Mouse (Mus musculus) large intestine, adult 2 months (tissue): ENCODE data around the gene Chga. TPM values are rescaled to one million over a fixed set of nuclear protein-coding genes. Genes with fewer than 3 reads are reported as not detected.

Source experiments
- DNase-seq: peaks from one replicate; pipeline ENCODE4 v3.0.0-alpha.2; 2012; ENCODE audit warnings: low read depth, low spot score
- WGBS: fragments of 180-500 bp; shearing (Covaris S2); methylation state at CpG from one replicate; pipeline ENCODE4 v1.1.7; 2018; 5-methylcytosine and 5-hydroxymethylcytosine counted together
- polyA plus RNA-seq: library from polyadenylated mRNA; depleted of rRNA; stranded (reverse); fragments of >200 nt; gene quantifications from 2 replicates; pipeline ENCODE4 v1.2.3, GENCODE M21; 2012

Chga gene
- polyA plus RNA-seq, 1 experiment = 32.2 TPM

DNA sequence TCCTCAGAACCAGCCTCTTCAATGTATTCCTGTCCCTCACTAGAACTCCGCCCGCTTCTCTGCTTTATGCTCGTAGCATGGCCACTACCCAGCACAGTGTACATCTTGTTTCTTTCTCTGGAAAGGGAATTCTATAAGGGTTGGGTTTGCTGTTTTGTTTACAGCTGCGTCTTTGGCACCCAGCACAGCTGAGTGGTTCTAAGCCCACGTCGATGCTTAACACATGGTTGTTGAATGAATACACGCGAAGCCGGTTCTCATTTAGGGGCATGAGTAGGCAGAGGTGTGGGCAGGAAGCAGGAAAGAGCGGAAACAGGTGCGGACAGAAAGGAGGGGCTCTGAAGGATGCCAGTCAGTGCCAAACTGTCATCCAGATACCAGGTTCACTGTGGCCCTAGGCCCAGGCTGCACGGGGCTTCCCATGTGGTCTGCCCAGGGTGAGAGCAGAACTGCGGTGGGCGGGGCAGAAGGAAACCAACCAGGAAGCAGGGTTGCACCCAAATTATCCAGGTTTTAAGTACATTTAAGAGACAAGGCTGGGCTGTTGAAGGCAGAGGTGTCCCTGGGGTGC lies 979 bp upstream of the Chga start:
- DNase-seq = no peak
- 70% methylated on average over 14 of the region's 14 CpGs for WGBS

DNA sequence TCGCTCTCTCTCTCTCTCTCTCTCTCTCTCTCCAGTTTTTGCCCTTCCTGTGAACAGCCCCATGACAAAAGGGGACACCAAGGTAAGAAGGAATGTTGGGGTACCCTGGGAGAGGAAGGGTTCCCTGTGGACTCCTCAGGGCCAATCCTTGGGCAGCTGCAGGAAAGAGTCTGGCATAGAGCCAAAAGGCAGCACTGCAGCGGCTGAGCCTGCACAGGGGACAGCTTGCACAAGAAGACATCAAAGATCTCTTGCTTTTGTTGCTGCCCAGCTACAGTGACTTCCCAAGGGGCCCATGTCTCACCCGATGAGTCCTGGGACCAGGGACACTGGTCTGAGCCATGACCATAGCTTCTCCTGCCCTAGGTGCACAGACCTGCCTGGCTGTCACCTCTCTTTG lies 1.1 kb downstream of the Chga start:
- no peak for DNase-seq
- WGBS = 59% methylated on average over 3 of the region's 3 CpGs

DNA sequence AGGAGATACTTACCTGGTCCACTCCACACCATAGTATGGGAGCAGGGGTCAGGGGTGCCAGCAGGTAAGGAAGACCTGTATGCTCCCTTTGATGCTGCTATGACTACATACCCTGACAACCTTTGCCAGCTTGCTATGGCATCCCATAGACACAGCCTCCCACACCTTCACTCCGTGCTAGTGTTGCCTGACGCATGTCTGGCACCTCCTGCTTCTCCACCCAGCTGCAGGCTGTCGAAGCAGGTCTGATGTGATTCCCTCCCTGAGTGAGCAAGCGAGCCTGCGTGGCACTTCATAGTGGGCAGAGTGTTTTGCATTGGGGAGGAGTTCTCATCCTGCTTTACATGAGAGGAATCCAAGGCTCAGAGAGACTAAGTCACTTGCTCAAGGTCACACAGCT lies 2.6 kb downstream of the Chga start:
- DNase-seq = no peak
- 82% methylated on average over 5 of the region's 5 CpGs for WGBS

DNA sequence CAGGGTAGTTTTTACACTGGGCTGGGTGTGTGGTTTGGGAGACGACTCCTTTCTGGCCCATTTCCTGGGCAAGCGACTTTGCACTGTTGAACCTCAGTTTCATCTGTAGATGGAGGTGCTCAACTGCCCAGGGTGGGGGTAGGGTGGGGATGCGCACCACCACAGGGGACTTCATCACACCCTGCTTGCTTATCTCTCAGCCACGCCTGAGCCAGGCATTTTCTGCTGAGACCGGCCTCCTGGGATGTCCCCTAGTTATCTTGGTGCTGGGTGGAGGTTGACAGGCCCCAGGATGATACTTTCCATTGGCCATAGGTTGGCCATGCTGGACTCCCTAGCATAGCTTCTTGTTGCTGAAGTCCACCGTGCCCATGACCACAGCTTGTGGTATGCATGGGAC lies 10.3 kb downstream of the Chga start:
- no peak for DNase-seq
- 51% methylated on average over 6 of the region's 6 CpGs for WGBS

DNA sequence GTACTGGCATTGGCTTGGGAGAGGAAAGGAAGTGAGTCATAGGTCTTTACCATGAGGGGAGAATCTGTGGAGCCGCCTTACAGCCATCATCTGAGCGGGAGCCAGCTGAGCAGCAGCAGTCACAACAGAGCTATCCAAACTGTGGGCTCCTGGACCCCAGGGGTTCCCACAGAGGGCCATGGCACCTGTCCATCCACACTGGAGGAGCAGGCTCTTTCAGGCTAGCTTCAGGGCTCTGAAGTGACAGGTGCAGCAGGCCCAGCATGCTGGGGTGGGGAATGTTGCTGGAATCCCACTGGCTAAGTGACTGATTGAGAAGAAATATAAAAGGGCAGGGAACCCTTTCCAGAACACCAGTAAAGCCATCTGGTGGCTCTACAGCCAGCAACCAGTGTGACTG lies 12.2 kb downstream of the Chga start:
- WGBS = 62% methylated on average over 2 of the region's 2 CpGs
- no peak for DNase-seq

DNA sequence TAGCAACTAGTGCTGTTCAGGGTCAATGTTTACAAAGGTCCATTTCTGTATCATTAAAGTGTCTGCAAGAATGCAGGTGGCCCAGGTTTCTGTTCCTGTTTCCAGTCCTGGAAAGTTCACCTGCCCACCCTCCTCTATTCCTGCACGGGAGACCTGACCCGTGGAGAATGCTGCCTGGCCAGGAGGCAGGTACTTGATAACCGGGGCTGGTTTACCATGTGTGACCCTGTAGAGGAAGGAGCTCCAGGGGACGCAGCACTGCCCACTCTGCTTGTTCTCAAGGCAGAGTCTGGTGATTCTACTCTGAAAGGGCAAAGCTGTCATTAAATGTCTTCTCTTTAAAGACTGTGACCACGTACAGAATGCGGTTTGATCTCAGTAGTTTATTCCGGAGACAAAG lies 13.4 kb downstream of the Chga start:
- no peak for DNase-seq
- WGBS = 66% methylated on average over 7 of the region's 7 CpGs

DNA sequence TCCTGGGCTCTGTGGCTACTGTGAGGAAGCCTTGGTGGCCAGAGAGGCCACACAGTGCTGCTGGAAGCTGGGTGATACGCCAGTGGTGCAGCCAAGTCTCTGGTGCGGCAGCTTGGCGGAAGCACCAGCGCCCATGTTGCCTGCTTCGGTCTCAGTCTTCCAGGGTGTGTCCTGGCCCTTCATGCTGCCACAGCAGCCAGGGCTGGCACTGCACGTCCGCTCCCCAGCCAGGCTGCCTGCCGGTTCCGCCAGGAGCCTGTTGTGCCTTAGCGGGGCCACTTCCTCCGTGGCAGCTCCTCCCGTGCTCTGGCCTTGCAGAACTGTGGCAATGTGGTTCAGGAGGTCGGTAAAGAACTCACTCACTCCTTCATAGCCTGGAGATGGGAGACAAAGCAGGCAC lies 15.3 kb downstream of the Chga start:
- DNase-seq = no peak
- WGBS = 85% methylated on average over 13 of the region's 13 CpGs

DNA sequence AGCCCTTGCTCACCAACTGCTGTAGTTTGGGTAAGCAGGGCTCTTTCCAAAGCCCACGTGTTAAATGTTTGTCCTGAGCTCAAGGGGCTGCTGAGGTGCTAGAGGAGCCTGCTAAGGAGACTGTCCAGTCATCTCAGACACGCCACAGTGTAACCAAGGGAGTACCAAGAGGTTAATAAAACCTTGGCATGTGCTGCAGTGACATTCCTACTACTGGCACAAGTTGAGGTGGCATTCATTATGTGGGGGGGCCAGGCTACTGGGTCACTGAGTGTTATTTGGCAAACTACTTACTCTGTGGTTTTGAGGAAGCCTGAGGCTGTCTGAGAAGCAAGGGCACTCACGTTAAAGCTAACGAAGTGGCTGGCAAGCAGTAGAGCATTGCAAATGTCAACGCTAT lies 16.0 kb downstream of the Chga start:
- no peak for DNase-seq
- WGBS = 75% methylated on average over 5 of the region's 5 CpGs

DNA sequence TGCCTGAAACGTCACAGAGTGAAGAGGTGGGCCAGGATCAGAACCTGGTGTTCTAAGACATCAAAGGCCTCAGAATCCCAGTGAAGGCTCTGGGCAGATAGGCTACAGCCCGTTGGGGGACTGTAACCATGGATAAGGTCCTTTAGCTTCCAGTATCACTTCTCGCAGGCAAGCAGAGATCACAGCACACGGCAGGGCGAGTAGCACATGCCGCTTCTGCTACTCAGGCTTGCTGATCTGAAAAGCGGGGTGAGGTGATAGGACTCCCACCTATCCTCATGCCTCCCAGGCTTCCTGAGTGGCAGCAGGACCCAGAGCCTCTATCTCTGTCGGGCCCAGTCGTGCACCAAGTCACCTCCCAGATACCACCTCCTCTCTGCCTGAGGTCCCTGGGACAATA lies 16.9 kb downstream of the Chga start:
- 89% methylated on average over 9 of the region's 9 CpGs for WGBS
- no peak for DNase-seq

DNA sequence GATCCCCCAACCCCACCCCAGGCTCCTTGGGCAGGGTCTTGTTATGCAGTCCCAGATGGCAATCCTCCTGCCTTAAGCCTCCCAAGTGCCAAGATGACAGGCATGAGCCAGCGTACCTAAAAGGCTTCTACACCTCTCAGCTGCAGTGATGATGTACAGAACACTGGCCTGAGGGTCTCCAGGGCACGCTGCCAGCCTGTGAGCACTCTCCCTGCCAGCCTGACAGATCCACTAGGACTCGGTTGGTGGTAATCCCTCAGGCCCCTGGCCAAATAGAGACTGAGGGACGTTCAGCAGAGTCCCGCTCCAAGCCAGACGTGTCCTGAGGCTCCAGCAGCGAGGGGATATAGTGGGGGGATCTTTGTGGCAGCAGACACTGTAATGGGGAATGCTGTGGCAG lies 18.3 kb downstream of the Chga start:
- DNase-seq = no peak
- 82% methylated on average over 7 of the region's 7 CpGs for whole genome bisulfite sequencing

DNA sequence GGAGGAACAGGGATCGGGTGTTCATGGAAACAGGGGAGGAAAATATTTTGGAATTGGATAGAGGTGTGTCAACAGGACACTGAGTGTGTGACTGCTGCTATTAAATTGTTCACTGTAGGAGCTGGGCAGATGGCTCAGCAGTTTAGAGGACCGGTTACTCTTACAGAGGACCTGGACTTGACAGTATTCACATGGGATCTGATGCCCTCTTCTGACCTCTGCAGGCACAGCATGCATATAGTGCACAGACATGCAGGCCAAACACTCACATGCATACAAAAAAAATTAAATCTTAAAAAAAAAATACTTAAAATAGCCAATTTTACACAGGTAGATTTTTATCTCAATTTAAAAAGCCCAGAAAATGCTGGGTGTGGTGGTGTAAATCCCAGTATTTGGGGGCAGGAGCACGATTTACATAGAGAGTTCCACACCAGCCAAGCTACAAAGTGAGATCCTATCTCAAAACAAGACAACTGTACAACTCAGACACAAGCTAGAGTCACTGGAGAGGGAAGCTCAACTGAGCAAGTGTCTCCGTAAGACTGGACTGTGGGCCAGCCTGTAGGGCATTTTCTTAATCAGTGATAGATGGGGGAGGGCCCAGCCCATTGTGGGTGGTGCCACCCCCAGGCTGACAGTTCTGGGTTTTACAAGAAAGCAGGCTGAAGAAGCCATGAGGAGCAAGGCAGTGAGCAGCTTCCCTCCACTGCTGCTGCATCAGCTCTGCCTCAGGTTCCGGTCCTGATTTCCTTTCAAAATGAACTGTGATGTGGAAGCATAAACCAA lies 21.0 kb downstream of the Chga start:
- WGBS = 86% methylated on average over 5 of the region's 5 CpGs
- DNase-seq = no peak

DNA sequence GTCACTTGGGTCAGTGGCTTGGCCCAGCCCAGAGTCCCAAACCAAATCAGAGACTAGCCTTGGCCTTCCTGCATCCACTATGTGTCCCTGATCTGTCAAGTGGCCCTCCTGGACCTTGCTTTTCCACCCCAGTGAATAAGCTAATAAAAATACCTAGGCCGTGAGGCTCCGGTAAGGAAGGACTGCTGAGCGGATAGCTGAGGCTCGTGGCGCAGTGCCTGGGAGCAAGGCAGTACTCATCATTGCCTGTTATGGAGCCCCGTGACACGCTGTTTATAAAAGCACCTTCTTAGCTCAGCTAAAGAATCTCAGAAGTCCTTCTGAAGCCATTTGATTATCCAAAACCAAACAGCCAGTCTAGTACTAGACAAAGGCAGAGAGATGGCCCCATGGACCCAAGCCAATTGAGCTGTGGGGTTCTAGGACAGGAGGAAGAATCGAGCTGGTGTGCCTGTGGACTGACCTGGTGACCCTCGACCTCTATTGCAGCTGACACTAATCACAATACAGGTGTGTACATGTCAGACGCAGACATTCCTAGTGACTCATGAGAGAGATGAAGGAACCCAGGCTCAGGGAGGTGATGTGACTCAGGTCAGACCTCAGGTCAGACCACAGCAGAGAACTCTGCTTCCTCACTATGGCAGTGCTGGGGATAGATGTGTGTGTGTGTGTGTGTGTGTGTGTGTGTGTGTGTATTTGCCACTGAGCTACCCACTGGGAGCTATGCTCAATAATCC lies 22.1 kb downstream of the Chga start:
- DNase-seq = no peak
- 55% methylated on average over 10 of the region's 10 CpGs for WGBS

DNA sequence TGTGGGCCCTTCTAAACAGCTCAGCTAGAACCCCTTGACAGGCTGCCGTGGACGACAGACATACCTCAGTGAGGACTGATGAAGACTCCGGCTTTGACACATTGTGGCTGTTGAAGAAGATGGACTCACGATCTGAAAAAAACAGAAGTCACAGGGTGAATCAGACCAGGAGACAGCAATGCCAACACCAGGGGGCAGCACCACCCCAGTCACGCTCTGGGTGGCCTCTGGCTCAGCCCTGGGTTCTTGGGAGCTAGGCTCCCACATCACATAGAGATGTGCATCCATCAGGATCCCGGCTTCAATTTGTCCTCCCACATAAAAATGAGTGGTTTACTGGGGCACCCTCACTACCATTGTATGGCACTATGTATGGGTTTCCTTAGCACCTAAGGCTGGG lies 24.3 kb downstream of the Chga start:
- WGBS = 63% methylated on average over 6 of the region's 6 CpGs
- DNase-seq = no peak

DNA sequence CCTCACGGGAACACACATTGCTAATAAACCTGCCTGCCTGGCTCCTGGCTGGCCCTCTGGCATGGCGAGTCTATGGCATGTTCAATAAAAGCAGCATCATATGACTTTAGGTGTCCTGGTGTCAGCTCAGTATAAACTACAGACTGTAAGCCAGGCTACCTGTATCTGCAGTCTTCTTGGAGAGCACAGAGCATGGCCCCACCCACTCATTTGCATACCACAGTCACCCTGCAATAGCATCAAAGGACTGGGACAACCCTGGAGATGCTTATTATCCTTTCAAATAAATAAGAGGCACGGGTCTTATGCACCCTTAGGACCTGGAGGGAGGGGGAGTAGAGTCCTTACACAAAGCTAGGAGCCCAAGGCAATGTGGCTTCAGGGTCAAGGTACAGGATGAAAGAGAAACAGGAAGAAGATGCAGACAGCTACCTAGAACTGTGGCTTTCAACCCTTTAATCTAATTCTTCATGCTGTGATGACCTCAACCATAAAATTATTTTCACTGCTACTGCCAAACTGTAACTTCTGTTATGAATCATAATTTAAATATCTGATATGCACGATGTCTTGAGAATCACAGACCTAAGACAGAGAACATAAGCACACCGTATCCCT lies 26.9 kb downstream of the Chga start:
- DNase-seq = no peak
- WGBS = 43% methylated on average over 5 of the region's 5 CpGs

DNA sequence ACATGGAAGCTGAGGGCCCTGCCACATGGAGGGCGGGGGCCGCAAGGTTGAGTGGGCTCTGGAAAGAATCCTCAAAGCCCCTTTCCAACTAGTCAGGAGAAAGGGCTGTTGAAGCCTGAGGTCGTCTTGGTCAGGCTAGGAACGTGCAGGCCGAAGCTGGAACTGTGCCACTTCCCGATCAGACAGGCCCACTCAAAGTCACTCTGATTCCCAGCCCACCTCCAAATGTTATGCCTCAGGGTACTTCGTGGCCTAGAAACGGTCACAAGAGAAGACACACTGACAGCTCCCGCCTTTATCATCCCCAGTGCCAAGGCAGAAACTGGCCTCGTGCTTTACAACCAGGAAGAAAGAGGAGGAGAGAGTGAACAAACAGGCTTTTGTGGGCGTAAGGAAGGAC lies 27.7 kb downstream of the Chga start:
- DNase-seq = no peak
- 64% methylated on average over 11 of the region's 11 CpGs for WGBS

DNA sequence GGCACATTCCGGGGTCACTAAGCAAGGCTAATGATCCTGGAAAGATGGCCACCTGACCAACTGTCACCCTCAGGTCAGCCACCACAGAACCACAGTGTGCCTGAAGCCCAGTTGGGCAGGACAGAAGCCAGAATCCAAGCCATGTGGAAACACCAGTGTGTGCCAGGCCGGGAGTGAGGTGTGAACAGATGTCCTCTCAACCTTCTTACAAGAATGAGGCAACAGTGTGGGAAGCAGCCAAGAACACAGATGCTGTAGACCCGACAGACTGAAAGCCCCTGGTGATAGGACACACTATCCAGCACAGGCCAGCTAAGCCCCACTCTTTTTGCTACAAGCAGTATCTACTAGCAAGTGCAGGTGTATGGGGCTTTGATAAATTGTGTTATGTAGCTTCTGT lies 30.6 kb downstream of the Chga start:
- DNase-seq = no peak
- 78% methylated on average over 3 of the region's 3 CpGs for WGBS

DNA sequence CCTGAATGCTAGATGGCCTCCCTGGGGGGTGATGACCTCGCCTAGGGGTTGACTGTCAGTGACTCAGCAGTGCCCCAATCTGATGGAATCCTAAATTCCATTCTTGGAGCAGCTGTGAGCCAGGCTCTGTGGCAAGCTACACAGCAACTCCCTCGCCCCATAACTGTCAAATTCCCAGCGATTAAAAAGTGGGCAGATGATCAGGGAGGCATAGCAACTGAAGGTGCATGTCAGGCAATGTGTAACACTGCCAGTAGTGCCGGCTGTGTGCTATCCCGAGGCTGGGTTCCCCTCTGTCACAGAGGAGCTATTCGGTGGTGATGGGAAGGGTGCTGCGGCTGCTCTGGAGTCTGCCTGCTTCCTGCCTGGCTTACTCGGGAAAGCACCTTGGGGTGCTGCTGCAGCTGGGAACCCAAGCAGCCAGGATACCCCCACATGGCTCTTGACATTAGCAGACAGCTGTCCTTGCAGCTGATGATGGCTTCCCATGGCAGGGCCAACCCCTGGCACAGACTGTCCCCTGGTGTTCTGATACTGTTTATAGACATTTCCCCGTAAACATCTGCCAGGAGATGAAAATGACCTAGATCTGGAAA lies 31.6 kb downstream of the Chga start:
- WGBS = 71% methylated on average over 9 of the region's 9 CpGs
- no peak for DNase-seq

DNA sequence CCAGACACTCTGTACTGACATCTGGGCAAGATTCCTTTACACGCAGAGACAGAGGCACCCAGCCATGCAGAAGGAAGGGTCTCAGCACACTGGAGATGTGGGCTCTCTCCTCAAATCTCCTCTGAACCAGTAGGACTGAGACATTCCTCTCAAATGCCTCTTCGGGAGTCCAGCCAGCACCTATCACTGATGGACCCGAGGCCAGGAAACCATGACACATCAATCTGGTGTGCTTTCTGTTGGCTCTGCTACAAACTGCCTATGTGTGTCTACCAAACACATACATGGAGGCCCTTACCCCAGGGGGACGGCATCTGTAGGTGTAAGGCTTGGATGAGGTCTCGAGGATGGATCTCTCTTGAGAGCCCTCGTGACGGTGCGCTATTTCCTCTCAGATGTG lies 32.3 kb downstream of the Chga start:
- WGBS = 85% methylated on average over 8 of the region's 8 CpGs
- DNase-seq = no peak

DNA sequence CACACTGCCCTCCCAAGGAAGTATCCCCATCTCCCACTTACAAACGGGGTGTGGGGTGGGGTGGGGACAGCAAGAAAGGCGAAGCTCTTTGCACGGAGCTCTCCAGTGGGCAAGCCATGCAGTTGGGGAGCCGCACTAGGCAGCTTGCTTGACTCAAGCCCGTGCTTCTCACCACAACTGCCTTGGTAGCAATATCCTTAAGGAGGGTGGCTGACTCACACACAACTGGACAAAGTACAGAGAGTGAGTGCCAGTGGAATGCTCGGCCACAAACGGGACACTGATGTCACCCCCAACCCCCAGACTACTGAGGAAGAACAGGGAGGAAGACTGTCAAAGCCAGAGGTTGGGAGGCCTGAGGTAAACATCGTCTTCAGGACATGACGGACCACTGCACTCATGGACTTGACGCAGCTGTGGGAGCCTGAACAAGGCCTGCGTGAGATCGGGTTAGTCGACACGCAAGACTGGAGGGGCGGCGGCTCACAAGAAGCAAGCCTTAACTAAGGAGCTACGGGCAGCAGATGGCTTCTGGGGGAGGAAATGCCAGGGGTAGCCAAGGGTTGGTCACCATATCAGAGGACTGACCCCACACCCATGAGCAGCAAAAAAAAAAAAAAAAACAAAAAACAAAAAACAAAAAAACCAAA lies 36.1 kb downstream of the Chga start:
- DNase-seq = no peak
- WGBS = 80% methylated on average over 17 of the region's 17 CpGs

DNA sequence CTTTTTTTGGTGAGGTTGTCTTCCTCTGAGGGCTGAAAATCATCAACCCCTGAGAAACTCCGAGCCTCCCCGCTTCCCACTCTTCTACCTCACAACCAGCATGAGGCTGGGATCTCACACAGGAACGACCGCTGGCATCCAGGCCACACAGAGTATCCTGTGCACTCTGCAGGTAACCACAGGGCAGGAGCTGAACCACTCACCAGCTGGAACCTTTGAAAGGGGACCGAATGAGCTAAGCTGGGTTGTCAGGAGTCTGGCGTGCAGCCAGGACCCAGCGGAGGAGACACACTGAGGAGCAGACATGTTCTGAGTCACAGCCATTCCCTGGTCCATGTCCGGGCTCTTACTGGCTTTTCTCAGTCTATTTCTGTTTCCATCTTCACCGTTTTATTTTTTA lies 38.9 kb downstream of the Chga start:
- WGBS = 65% methylated on average over 9 of the region's 9 CpGs
- no peak for DNase-seq
